Mouse (Mus musculus) megakaryocyte-erythroid progenitor cell, adult 5-6 weeks (primary cell): ENCODE data around the gene Zfhx3. TPM values are rescaled to one million over a fixed set of nuclear protein-coding genes. Genes with fewer than 3 reads are reported as not detected.
"Not testable (repeated sequence)": the region's sequence is repeated elsewhere in the genome, so short reads cannot be mapped to it uniquely, and the experiment has no call there.

Experiments
- ATAC-seq: replicated peaks from 2 replicates; pipeline ENCODE4 v1.8.0; 2016; ENCODE audit warnings: mild to moderate bottlenecking, inconsistent platforms; ENCODE audit not compliant: severe bottlenecking, poor library complexity, low FRiP score, low TSS enrichment
- total RNA-seq, 2 experiments: library from RNA; stranded (forward) in 1 of 2; stranded (reverse) in 1 of 2; fragments of 200-1000, 215-1000 nt in 1 of 2; fragments of >200 nt in 1 of 2; fragmentation: Nextera tagmentation in 1 of 2; gene quantifications; 2 replicates each; pipeline ENCODE4 v1.2.3; 2014 to 2017

The Zfhx3 gene
- total RNA-seq (2014; fragmentation: Nextera tagmentation) (2.9 and 4.2 TPM in 2 replicates), total RNA-seq (2017) (0.28 and 0.38 TPM in 2 replicates)

- ATAC-seq, result no peak
Observed at GRCm38 (mm10) chr8:107941922-107942694, at the start of gene Zfhx3. Zfhx3 (plus strand) TSS chr8:107942644.

GRCm38 (mm10) chr8:107918984-107919383 lies 23.5 kb upstream of the Zfhx3 start:
- ATAC-seq, result no peak

GRCm38 (mm10) chr8:107926149-107926548 lies 16.3 kb upstream of the Zfhx3 start:
- ATAC-seq, result no peak

GRCm38 (mm10) chr8:107936725-107937124 lies 5.7 kb upstream of the Zfhx3 start:
- ATAC-seq, result no peak

GRCm38 (mm10) chr8:107938231-107938630 lies 4.2 kb upstream of the Zfhx3 start:
- ATAC-seq, result not testable (repeated sequence)

- ATAC-seq, result no peak
Observed at GRCm38 (mm10) chr8:107940181-107940580, 2.3 kb upstream of the Zfhx3 start.

GRCm38 (mm10) chr8:107942752-107943510 lies 487 bp downstream of the Zfhx3 start:
- no peak for ATAC-seq

GRCm38 (mm10) chr8:107943550-107944348 lies 1.3 kb downstream of the Zfhx3 start:
- no peak for ATAC-seq

GRCm38 (mm10) chr8:107944676-107945600 lies 2.5 kb downstream of the Zfhx3 start:
- no peak for ATAC-seq

- no peak for ATAC-seq
Observed at GRCm38 (mm10) chr8:107946888-107947287, 4.4 kb downstream of the Zfhx3 start.

- ATAC-seq, result no peak
Observed at GRCm38 (mm10) chr8:107955887-107956286, 13.4 kb downstream of the Zfhx3 start.

- ATAC-seq, result no peak
Observed at GRCm38 (mm10) chr8:107957566-107957965, 15.1 kb downstream of the Zfhx3 start.

- ATAC-seq, result no peak
Observed at GRCm38 (mm10) chr8:107960466-107960865, 18.0 kb downstream of the Zfhx3 start.

GRCm38 (mm10) chr8:107960878-107961277 lies 18.4 kb downstream of the Zfhx3 start:
- ATAC-seq, result no peak

GRCm38 (mm10) chr8:107972198-107972597 lies 29.8 kb downstream of the Zfhx3 start:
- ATAC-seq, result no peak

- ATAC-seq, result no peak
Observed at GRCm38 (mm10) chr8:107974451-107974850, 32.0 kb downstream of the Zfhx3 start.

- no peak for ATAC-seq
Observed at GRCm38 (mm10) chr8:107978247-107978646, 35.8 kb downstream of the Zfhx3 start.

- ATAC-seq, result peak; percentile 81
Observed at GRCm38 (mm10) chr8:107980618-107981017, 38.2 kb downstream of the Zfhx3 start.

- no peak for ATAC-seq
Observed at GRCm38 (mm10) chr8:107986629-107987028, 44.2 kb downstream of the Zfhx3 start.
